Mouse (Mus musculus): ENCODE data around the gene Gm49333. TPM values are rescaled to one million over a fixed set of nuclear protein-coding genes. Genes with fewer than 3 reads are reported as not detected.

Gene Gm49333
- polyA plus RNA-seq, 1 experiment from 2014 or later, result not detected

DNA sequence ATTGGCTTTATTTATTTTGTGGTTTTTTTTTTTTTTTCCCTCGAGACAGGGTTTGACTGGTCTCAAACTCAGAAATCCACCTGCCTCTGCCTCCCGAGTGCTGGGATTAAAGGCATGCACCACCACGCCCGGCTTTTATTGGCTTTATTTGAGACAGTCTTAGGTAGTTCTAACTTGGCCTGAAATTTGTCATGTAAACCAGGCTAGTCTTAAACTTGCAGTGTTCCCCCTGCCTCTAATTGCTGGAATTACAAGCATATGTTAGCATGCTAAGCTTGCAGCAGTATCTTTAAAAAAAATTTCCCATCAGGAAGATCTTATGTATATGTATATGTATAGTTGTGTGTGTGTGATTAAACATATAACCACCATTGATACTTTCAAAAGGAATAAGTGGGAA lies 65.3 kb downstream of the Gm49333 start:
- TF ChIP-seq CTCF (IDR thresholded peaks at IDR 0.05; ENCODE audit: low read depth), result peak; percentile 32; the same call in 1 of the 2 replicates
- H3K27ac ChIP-seq, result no peak overlapping the region
- H3K4me1 ChIP-seq (replicated peaks; ENCODE audit: insufficient read depth, low read length), result peaks cover 7% of the 10 kb centered on the region; the same call in 1 of the 2 replicates
- no peaks in the 10 kb centered on the region for H3K27me3 ChIP-seq (ENCODE audit: insufficient read depth, low read length)
- H3K9ac ChIP-seq (ENCODE audit: low read depth, low read length), result no peak overlapping the region
- H3K9me3 ChIP-seq (replicated peaks; ENCODE audit: low read length), result no peaks in the 10 kb centered on the region
- H3K4me3 ChIP-seq (replicated peaks; ENCODE audit: low read depth, low read length), result no peak overlapping the region
- WGBS, result 73% methylated on average over 4 of the region's 4 CpGs
- H3K36me3 ChIP-seq (ENCODE audit: insufficient read depth, low read length), result peaks cover 67% of the 10 kb centered on the region
- no peak overlapping the region for H3K4me2 ChIP-seq (ENCODE audit: low read length)
- DNase-seq (ENCODE audit: low spot score) (peak; percentile 52), ATAC-seq (replicated peaks; ENCODE audit: low FRiP score, low read depth) (no peak)

DNA sequence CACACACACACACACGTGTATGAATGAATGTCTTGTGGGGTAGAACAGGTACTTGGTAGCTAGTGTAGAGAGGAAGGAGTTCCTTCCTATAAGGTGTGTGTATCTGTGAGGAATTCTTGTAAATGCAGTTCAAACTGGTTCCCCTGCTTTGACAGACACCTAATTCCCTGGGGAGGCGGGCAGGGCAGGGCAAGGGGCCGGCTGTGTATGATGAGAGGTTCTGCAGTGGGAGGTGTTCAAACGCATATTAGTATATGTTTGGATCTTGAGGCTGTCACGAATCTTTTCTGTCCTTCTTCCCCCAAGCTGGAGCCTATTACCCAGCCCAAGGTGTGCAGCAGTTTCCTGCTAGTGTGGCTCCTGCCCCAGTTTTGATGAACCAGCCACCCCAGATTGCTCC lies 66.0 kb downstream of the Gm49333 start:
- no peak overlapping the region for H3K4me3 ChIP-seq (replicated peaks; ENCODE audit: low read depth, low read length)
- no peak overlapping the region for H3K27ac ChIP-seq
- H3K4me2 ChIP-seq (ENCODE audit: low read length), result no peak overlapping the region
- peaks cover 7% of the 10 kb centered on the region; the same call in 1 of the 2 replicates for H3K4me1 ChIP-seq (replicated peaks; ENCODE audit: insufficient read depth, low read length)
- no peaks in the 10 kb centered on the region for H3K9me3 ChIP-seq (replicated peaks; ENCODE audit: low read length)
- 73% methylated on average over 5 of the region's 5 CpGs for WGBS
- H3K9ac ChIP-seq (ENCODE audit: low read depth, low read length), result no peak overlapping the region
- ATAC-seq (replicated peaks; ENCODE audit: low FRiP score, low read depth), result no peak
- no peak for TF ChIP-seq CTCF (IDR thresholded peaks at IDR 0.05; ENCODE audit: low read depth)
- H3K36me3 ChIP-seq (ENCODE audit: insufficient read depth, low read length), result peaks cover 74% of the 10 kb centered on the region
- DNase-seq (ENCODE audit: low spot score), result no peak
- H3K27me3 ChIP-seq (ENCODE audit: insufficient read depth, low read length), result no peaks in the 10 kb centered on the region

DNA sequence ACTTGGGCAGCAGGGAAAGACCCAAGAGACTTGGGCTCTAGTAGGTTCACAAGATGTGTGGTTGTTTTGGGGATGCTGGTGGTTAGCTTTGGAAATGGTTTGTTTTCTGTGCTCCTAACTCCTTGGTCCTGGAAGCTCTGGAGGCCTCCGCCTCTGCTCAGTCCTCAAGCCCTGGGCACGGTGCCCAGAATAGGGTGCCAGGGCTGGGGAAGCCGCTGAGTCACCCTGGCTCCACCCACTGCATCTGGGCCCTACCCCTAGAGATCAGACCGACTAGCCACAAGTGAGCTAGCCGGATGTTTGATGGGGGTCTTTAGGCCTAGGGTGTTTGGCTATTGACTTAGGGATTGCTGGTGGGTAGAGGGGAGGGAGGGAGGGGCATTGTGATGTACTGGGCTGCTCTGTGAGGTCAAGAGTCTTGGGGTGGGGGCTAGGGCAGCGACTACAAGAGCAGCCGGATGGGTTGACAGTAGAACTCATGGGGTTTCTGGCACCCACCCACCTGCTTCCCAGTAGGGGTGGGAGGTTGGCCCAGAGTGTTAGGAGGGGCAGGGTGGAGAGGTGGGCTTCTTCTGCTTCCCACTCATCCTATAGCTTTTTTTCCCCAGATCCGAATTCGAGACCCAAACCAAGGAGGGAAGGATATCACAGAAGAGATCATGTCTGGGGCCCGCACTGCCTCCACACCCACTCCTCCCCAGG lies 66.7 kb downstream of the Gm49333 start:
- TF ChIP-seq CTCF (IDR thresholded peaks at IDR 0.05; ENCODE audit: low read depth), result no peak
- H3K4me3 ChIP-seq (replicated peaks; ENCODE audit: low read depth, low read length), result no peak overlapping the region
- no peak overlapping the region for H3K27ac ChIP-seq
- no peaks in the 10 kb centered on the region for H3K27me3 ChIP-seq (ENCODE audit: insufficient read depth, low read length)
- peaks cover 7% of the 10 kb centered on the region; the same call in 1 of the 2 replicates for H3K4me1 ChIP-seq (replicated peaks; ENCODE audit: insufficient read depth, low read length)
- no peaks in the 10 kb centered on the region for H3K9me3 ChIP-seq (replicated peaks; ENCODE audit: low read length)
- 67% methylated on average over 10 of the region's 10 CpGs for WGBS
- peaks cover 80% of the 10 kb centered on the region for H3K36me3 ChIP-seq (ENCODE audit: insufficient read depth, low read length)
- peak; percentile 29 for DNase-seq (ENCODE audit: low spot score)
- no peak overlapping the region for H3K4me2 ChIP-seq (ENCODE audit: low read length)
- no peak overlapping the region for H3K9ac ChIP-seq (ENCODE audit: low read depth, low read length)
- ATAC-seq (replicated peaks; ENCODE audit: low FRiP score, low read depth), result no peak

DNA sequence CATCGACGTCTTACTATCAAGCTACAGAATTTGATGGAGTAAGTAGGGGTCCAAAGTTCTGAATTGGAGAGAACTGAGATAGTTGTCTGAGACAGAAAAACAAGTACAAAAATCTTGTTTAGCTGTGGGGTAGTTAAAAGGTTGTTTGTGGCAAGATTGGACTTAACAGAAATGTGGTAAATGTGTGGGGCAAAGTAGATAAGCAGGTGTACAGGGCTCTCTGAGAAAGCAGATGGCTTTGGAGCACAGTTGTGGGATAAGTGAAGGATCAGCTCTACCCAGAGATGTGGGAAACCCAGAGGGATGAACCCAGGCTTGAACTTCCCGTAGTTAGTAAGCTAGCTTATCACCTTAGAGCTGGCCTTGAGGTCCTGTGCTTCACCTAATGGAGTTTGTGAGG lies 79.4 kb downstream of the Gm49333 start:
- Histone ChIP-seq H3K4me1 (replicated peaks; ENCODE audit: insufficient read depth, low read length) (0 out of 2 replicates have a peak, but pooled peaks cover 1% of the 10 kb centered on the region), H3K27ac (no peak overlapping the region), H3K36me3 (ENCODE audit: insufficient read depth, low read length) (peaks cover 55% of the 10 kb centered on the region), H3K4me3 (replicated peaks; ENCODE audit: low read depth, low read length) (no peak overlapping the region), H3K9ac (ENCODE audit: low read depth, low read length) (no peak overlapping the region), H3K27me3 (ENCODE audit: insufficient read depth, low read length) (no peaks in the 10 kb centered on the region), H3K4me2 (ENCODE audit: low read length) (no peak overlapping the region), H3K9me3 (replicated peaks; ENCODE audit: low read length) (no peaks in the 10 kb centered on the region)
- ATAC-seq (replicated peaks; ENCODE audit: low FRiP score, low read depth) (no peak), DNase-seq (ENCODE audit: low spot score) (no peak)
- 85% methylated on average over 3 of the region's 3 CpGs for WGBS
- TF ChIP-seq CTCF (IDR thresholded peaks at IDR 0.05; ENCODE audit: low read depth), result no peak

DNA sequence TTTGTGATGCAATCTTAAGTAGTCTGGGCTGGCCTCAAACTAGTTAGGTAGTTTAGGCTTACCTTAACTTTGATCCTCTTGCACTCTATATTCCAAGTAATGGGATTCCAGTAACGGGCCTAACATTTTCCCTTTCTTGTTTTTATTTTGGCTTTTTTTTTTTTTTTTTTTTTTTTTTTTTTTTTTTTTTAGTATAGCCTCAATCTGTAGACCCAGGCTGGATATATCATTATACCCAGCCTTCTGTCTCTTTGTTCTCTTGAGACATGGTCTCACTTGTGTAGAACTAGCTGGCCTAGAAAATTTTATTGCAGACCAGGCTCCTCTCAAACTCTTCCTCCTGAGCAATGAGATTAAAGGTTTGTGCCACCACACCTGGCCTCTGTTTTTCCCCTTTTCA lies 80.2 kb downstream of the Gm49333 start:
- Histone ChIP-seq H3K27me3 (ENCODE audit: insufficient read depth, low read length) (no peaks in the 10 kb centered on the region), H3K4me3 (replicated peaks; ENCODE audit: low read depth, low read length) (no peak overlapping the region), H3K27ac (no peak overlapping the region), H3K9ac (ENCODE audit: low read depth, low read length) (no peak overlapping the region), H3K9me3 (replicated peaks; ENCODE audit: low read length) (no peaks in the 10 kb centered on the region), H3K4me2 (ENCODE audit: low read length) (no peak overlapping the region), H3K4me1 (replicated peaks; ENCODE audit: insufficient read depth, low read length) (0 out of 2 replicates have a peak, but pooled peaks cover 7% of the 10 kb centered on the region), H3K36me3 (ENCODE audit: insufficient read depth, low read length) (peaks cover 46% of the 10 kb centered on the region)
- DNase-seq (ENCODE audit: low spot score) (no peak), ATAC-seq (replicated peaks; ENCODE audit: low FRiP score, low read depth) (no peak)
- no peak for TF ChIP-seq CTCF (IDR thresholded peaks at IDR 0.05; ENCODE audit: low read depth)
- WGBS, result 54% methylated on average over 1 of the region's 1 CpGs

DNA sequence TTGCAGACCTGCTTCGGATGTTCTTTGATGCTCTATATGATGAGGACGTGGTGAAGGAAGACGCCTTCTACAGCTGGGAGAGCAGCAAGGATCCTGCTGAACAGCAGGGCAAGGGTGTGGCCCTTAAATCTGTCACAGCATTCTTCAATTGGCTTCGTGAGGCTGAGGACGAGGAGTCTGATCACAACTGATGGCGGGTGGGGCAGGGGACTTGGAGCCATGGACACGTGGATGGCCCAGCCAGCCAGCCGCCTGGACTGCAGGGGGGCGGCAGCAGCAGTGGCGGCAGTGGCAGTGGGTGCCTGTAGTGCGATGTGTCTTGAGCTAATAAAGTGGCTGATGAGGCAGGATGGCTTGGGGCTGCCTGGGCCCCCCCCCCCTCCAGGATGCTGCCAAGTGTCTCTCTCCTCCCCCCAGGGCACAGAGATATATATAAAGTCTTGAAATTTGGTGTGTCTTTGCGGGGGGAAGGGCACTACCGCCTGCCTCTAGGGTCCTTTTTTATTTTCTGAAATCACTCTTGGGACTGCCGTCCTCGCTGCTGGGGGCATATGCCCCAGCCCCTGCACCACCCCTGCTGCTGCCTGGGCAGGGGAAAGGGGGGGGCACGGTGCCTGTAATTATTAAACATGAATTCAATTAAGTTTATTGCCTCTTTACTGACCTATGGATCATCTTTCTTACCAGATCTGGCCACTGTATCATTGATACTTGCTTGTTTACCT lies 81.0 kb downstream of the Gm49333 start:
- DNase-seq (ENCODE audit: low spot score) (no peak), ATAC-seq (replicated peaks; ENCODE audit: low FRiP score, low read depth) (no peak)
- H3K36me3 ChIP-seq (ENCODE audit: insufficient read depth, low read length), result peaks cover 39% of the 10 kb centered on the region

More for the DNA sequence above, 81.0 kb downstream of the Gm49333 start:
- Histone ChIP-seq H3K4me1 (replicated peaks; ENCODE audit: insufficient read depth, low read length) (0 out of 2 replicates have a peak, but pooled peaks cover 7% of the 10 kb centered on the region), H3K4me3 (replicated peaks; ENCODE audit: low read depth, low read length) (no peak overlapping the region), H3K27ac (no peak overlapping the region), H3K9me3 (replicated peaks; ENCODE audit: low read length) (no peaks in the 10 kb centered on the region), H3K4me2 (ENCODE audit: low read length) (peak overlapping the region; percentile 96; the same call in 1 of the 2 replicates), H3K27me3 (ENCODE audit: insufficient read depth, low read length) (no peaks in the 10 kb centered on the region), H3K9ac (ENCODE audit: low read depth, low read length) (no peak overlapping the region)
- no peak for TF ChIP-seq CTCF (IDR thresholded peaks at IDR 0.05; ENCODE audit: low read depth)
- WGBS, result 49% methylated on average over 16 of the region's 16 CpGs
